Mouse (Mus musculus) lung, embryonic 16.5 days (tissue): Measurements from ENCODE around the gene Tln2. TPM values are rescaled to one million over a fixed set of nuclear protein-coding genes. Genes with fewer than 3 reads are reported as not detected.

Source experiments
- ATAC-seq: fragments of 200-750 bp; cut with Nextera tagmentation; 2 replicates; pipeline ENCODE4 v1.8.0; 2017; ENCODE audit warnings: low read depth, mild to moderate bottlenecking, moderate library complexity
- H3K27ac ChIP-seq: fragments of 300-500 bp; sonication (generic); 2 replicates; pipeline ENCODE4 v1.5.1; 2014; ENCODE audit warnings: mild to moderate bottlenecking, control low read depth, low read length
- H3K27me3 ChIP-seq: fragments of 300-500 bp; sonication (generic); 2 replicates; pipeline ENCODE4 v1.6.1; 2014; ENCODE audit warnings: low read depth, low read length, mixed read lengths; ENCODE audit not compliant: control insufficient read depth, insufficient read depth
- H3K36me3 ChIP-seq: fragments of 300-500 bp; sonication (generic); 2 replicates; pipeline ENCODE4 v1.6.1; 2014; ENCODE audit warnings: low read length; ENCODE audit not compliant: control insufficient read depth, insufficient read depth
- H3K4me1 ChIP-seq: fragments of 300-500 bp; sonication (generic); replicated peaks from 2 replicates; pipeline ENCODE4 v1.6.1; 2014; ENCODE audit warnings: low read length, mixed read lengths; ENCODE audit not compliant: control insufficient read depth, insufficient read depth
- H3K4me2 ChIP-seq: fragments of 300-500 bp; sonication (generic); 2 replicates; pipeline ENCODE4 v1.6.1; 2014; ENCODE audit warnings: low read depth, low read length, control low read depth
- H3K4me3 ChIP-seq: fragments of 300-500 bp; sonication (generic); 2 replicates; pipeline ENCODE4 v1.5.1; 2014; ENCODE audit warnings: mild to moderate bottlenecking, low read length, control low read depth
- H3K9ac ChIP-seq: fragments of 300-500 bp; sonication (generic); 2 replicates; pipeline ENCODE4 v1.6.1; 2014; ENCODE audit warnings: low read length, control low read depth
- H3K9me3 ChIP-seq: fragments of 300-500 bp; sonication (generic); 2 replicates; pipeline ENCODE4 v1.6.1; 2016; ENCODE audit warnings: low read length; ENCODE audit not compliant: control insufficient read depth
- WGBS: fragments of 180-500 bp; shearing (Covaris S2); extraction: QIAGEN DNeasy Blood & Tissue Kit; methylation state at CpG from one replicate; pipeline ENCODE4 v1.1.7; 2014; 5-methylcytosine and 5-hydroxymethylcytosine counted together
- polyA plus RNA-seq: library from polyadenylated mRNA; unstranded; fragments of >200 nt; fragmentation: Nextera tagmentation; extraction: Ambion mirVana; gene quantifications from 2 replicates; pipeline ENCODE4 v1.2.1, GENCODE M21; 2015

The Tln2 gene
- polyA plus RNA-seq, 1 experiment from 2014 or later: 9.9 TPM

DNA sequence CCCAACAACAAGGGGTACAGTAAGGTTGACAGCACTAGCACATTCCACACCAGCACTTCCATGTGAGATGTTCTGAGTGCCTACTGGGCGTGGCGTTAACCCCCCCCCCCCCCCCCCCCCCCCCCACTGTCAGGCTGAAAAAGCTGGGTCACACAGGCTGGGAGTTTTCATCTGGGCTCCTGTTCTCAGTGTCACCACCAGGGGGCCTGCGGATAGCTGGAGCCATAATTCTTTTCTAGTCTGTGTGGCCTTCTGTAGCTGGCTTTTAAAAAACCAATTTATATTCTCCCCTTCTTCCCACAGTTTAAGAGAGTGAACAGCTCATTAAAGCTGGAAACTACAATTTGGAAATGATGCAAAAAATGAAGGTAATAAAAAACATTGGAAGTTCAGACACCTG lies 244.1 kb downstream of the Tln2 start:
- Histone ChIP-seq H3K36me3 (no peaks in the 10 kb centered on the region), H3K9me3 (no peaks in the 10 kb centered on the region), H3K4me3 (no peak overlapping the region), H3K4me1 (no peaks in the 10 kb centered on the region), H3K9ac (no peak overlapping the region), H3K27me3 (no peaks in the 10 kb centered on the region), H3K27ac (no peak overlapping the region), H3K4me2 (no peak overlapping the region)
- 7% methylated on average over 3 of the region's 3 CpGs for WGBS
- ATAC-seq: no peak

DNA sequence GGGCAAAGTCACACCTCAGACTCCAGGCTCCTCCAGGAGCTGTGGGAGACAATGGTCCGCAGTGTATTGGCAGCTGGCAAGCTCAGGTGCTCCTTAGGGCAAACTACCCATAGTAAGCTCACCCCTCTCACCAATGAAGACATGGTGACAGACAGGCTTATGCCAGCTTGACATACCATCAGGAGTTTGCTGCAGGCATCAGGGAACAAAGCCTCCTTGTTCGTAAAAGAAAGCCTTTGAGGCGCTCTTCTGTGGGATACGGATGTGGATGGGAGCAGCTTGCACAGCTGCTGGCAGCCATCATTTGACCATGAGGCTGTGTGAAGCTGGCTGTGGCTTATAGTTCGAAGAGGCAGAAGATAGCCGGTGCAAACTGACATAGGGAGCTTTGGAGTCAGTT lies 254.5 kb downstream of the Tln2 start:
- 88% methylated on average over 6 of the region's 6 CpGs for WGBS
- no peak overlapping the region for H3K9ac ChIP-seq

GRCm38 (mm10) chr9:67303986-67304385 lies 255.5 kb downstream of the Tln2 start:
- Histone ChIP-seq H3K27ac (no peak overlapping the region), H3K4me2 (no peak overlapping the region), H3K9me3 (no peaks in the 10 kb centered on the region), H3K4me3 (no peak overlapping the region), H3K4me1 (peaks cover under 1% of the 10 kb centered on the region), H3K36me3 (no peaks in the 10 kb centered on the region), H3K27me3 (no peaks in the 10 kb centered on the region), H3K9ac (no peak overlapping the region)
- no peak for ATAC-seq

More for the DNA sequence above, 254.5 kb downstream of the Tln2 start:
- Histone ChIP-seq H3K9me3 (no peaks in the 10 kb centered on the region), H3K36me3 (no peaks in the 10 kb centered on the region), H3K27me3 (no peaks in the 10 kb centered on the region), H3K4me3 (no peak overlapping the region), H3K4me2 (no peak overlapping the region), H3K4me1 (no peaks in the 10 kb centered on the region), H3K27ac (no peak overlapping the region)
- no peak for ATAC-seq

DNA sequence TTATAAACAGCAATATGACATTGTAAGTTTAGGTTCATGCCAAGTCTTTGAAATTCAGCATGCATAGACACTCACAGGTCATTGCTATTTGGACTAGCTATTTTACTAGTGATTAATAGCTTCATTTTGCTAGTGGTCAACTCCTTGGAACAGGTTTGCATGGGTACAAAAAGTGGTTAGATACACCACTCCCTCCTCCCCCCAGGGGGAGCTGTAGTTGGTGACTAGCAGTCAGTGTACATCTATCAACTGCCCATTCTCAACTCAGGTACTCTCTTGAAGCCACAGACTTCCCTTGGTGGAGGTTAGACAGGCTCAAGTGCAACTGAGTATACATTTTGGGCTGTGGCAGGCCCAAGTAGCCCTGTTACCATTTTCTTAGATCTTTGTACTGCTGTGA lies 256.5 kb downstream of the Tln2 start:
- ATAC-seq: no peak

GRCm38 (mm10) chr9:67302386-67302989 lies 257.0 kb downstream of the Tln2 start:
- Histone ChIP-seq H3K9me3 (no peaks in the 10 kb centered on the region), H3K4me3 (no peak overlapping the region), H3K27ac (no peak overlapping the region), H3K36me3 (no peaks in the 10 kb centered on the region), H3K4me2 (no peak overlapping the region), H3K9ac (no peak overlapping the region), H3K4me1 (peaks cover 4% of the 10 kb centered on the region), H3K27me3 (no peaks in the 10 kb centered on the region)
- 91% methylated on average over 10 of the region's 10 CpGs for WGBS
- no peak for ATAC-seq

More for the DNA sequence above, 256.5 kb downstream of the Tln2 start:
- Histone ChIP-seq H3K4me1 (peaks cover 4% of the 10 kb centered on the region), H3K4me3 (no peak overlapping the region), H3K27me3 (no peaks in the 10 kb centered on the region), H3K4me2 (no peak overlapping the region), H3K27ac (no peak overlapping the region), H3K9ac (no peak overlapping the region), H3K9me3 (no peaks in the 10 kb centered on the region), H3K36me3 (no peaks in the 10 kb centered on the region)

- Histone ChIP-seq H3K36me3 (no peaks in the 10 kb centered on the region), H3K9ac (no peak overlapping the region), H3K27me3 (no peaks in the 10 kb centered on the region), H3K9me3 (no peaks in the 10 kb centered on the region), H3K27ac (no peak overlapping the region), H3K4me1 (peaks cover 4% of the 10 kb centered on the region), H3K4me2 (no peak overlapping the region), H3K4me3 (no peak overlapping the region)
- WGBS: 71% methylated on average over 2 of the region's 2 CpGs
- ATAC-seq: no peak
Measured at GRCm38 (mm10) chr9:67301571-67301970, 257.9 kb downstream of the Tln2 start.

- H3K9me3 ChIP-seq: no peaks in the 10 kb centered on the region
- no peak for ATAC-seq
- no peak overlapping the region for H3K4me2 ChIP-seq
- peaks cover 4% of the 10 kb centered on the region for H3K4me1 ChIP-seq
- no peaks in the 10 kb centered on the region for H3K27me3 ChIP-seq
- H3K36me3 ChIP-seq: no peaks in the 10 kb centered on the region
- no peak overlapping the region for H3K27ac ChIP-seq
- no peak overlapping the region for H3K4me3 ChIP-seq
- 70% methylated on average over 5 of the region's 5 CpGs for WGBS
- no peak overlapping the region for H3K9ac ChIP-seq
Measured at GRCm38 (mm10) chr9:67300769-67301168, 258.7 kb downstream of the Tln2 start.

DNA sequence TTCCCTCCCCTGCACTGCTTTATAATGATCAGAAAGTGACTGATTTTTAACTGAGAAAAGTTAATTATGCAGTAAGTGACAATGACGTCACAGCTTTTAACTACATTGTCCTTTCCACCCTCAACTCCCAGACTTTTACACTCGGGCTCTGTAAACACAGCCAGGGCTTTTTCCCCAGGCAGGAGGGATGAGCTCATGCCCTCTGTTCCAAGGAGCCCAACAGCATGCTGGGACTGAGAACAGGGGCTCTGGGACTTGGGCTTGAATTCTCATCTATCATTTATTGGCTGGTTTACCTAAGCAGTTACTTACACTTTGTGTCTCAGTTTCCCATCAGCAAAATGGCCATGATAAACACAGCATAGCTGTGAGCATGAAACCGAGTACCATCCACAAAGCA lies 259.2 kb downstream of the Tln2 start:
- Histone ChIP-seq H3K9me3 (no peaks in the 10 kb centered on the region), H3K36me3 (no peaks in the 10 kb centered on the region), H3K4me1 (peaks cover 4% of the 10 kb centered on the region), H3K9ac (no peak overlapping the region), H3K27me3 (no peaks in the 10 kb centered on the region), H3K27ac (no peak overlapping the region), H3K4me2 (no peak overlapping the region), H3K4me3 (no peak overlapping the region)
- no peak for ATAC-seq
- 34% methylated on average over 3 of the region's 3 CpGs for WGBS

- Histone ChIP-seq H3K4me3 (no peak overlapping the region), H3K27me3 (no peaks in the 10 kb centered on the region), H3K27ac (0 out of 2 replicates have a peak overlapping the region, but pooled peaks have one; percentile 13), H3K9ac (no peak overlapping the region), H3K4me2 (no peak overlapping the region), H3K36me3 (no peaks in the 10 kb centered on the region), H3K4me1 (peaks cover 4% of the 10 kb centered on the region), H3K9me3 (no peaks in the 10 kb centered on the region)
- WGBS: 57% methylated on average over 6 of the region's 6 CpGs
- ATAC-seq: peak; percentile 38
Measured at GRCm38 (mm10) chr9:67299164-67299563, 260.3 kb downstream of the Tln2 start.
